Mouse (Mus musculus) cerebellum, adult 11-12 months (tissue): ENCODE results near the gene Abca4.

Experiments
- DNase-seq: peaks from one replicate; pipeline ENCODE4 v3.0.0; 2022

The Abca4 gene

GRCm38 (mm10) chr3:122043799-122044547 lies at the start of gene Abca4:
Gene Abca4 (plus strand): TSS chr3:122044443.
- DNase-seq: no peak

DNA sequence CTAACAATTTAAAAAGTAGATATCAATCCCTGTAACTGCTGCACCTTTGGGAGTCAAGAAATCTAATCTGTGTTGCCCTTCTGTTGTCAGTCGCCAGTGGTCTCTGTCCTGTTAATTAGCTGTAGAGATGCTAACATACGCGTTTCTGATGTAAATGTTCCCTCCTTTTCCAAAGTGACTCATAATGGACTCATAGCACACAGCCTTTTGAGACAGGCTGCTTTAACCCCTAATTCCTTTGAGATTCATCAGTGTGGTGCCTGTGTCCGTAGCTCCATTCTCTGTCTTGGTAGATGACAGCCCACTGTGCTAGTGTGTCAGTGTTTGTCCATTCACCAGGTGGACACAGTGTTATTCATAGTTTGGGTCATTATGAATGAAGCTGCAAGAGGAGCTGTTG lies 49.1 kb upstream of the Abca4 start:
- DNase-seq: no peak

DNA sequence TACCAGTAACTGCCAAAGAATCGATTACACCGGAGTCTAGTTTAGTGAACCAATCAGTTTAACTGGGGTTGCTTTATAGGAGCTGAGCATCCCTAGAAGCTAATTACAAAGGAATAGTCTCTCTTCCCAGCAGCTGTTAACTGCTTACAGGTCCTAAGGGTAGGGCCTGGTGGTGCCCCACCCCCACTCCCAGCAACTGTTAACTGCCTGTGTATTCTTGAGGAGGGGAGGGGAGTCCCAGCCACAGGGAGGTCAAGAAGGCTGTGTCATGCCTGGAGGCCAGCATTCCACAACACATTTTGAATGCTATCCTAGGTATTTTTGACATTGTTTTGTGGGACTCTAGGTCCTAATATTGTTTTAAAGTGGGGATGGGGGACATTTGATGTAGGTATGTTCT lies 44.3 kb upstream of the Abca4 start:
- no peak for DNase-seq

DNA sequence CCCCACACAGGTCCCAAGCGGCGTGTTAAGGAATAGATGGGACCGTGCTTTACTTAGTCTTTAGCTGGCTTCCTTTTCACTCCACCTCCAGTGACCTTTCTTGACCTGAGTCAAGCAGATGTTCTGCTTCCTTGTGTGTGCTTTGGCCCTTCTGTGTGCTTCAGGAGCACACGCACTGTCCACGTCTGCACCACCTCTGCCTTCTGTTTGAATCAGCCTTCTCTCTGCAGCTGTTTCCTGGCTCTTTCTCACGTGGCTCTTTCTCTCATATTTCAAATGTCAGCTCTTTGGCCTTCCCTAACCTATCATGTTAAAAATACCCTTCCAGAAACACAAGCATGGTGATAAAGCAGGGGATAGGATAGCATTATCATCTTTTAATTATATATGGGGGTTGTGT lies 42.7 kb upstream of the Abca4 start:
- no peak for DNase-seq

DNA sequence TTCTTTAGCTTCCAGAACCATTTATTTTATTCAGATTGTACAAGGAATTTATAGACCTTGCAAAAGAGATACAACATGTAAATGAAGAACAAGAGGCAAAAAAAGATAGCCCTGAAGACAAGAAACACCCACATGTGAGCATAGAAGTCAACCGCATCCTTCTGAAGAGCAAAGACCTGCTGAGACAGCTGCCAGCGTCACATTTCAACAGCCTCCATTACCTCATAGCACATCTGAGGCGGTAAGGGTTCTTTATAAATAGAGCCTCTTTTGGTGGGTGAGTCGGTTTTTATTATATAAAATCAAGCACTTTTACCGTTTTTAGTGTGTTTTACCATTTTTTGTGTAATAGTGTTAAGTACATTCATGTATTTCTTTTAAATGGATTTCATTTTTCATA lies 34.4 kb upstream of the Abca4 start:
- no peak for DNase-seq

DNA sequence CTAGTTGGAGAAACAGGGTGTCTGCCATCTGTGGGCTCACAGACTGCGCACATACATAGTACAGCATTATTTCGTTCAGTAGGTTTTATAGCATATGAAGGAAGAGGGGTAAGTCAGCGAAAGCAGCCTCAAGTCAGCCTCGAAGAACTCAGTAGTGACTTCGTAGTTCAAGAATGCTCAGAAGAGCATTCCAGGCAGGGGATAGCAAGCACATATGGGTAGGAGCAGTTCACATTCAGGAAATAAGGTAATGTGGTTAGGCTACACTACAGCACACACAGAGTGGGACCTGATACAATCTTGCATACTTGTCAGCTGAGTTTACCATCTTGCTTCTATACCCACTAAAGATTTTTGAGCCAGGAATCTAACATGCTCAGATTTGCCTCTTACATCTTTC lies 34.0 kb upstream of the Abca4 start:
- DNase-seq: no peak

DNA sequence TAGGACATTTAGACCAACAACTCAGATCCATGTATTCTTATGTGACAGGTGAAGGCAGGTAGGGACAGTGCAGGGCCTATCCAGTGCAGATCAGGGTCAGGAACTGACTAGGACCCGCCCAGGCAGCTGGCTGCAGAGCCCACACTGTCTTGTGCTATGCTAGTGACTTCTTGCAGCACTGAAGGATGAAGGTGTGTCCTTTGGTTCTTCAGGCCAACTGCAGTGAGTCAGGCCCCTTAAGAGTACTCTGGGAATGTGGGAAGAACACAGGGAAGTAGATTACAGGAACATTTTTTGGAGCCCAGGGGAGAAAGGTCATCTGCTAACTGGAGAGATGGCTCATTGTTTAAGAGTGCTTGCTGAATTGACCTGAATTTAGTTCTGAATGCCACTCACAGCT lies 31.8 kb upstream of the Abca4 start:
- no peak for DNase-seq

DNA sequence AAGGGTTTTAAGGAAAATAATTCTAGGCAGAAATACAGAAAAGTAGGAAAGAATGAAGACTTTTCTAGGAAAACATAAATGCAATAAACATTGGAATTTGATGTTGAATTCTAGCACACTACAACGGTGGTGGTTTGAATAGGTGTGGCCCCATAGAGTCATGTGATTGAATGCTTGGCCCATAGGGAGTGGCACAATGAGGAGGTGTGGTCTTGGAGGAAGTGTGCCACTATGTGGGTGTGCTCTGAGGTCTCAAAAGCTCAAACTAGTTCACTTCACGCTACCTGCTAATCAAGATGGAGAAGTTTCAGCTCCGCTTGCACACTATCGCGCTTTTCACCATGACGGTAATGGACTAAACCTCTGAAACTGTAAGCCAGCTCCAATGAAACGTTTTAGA lies 25.8 kb upstream of the Abca4 start:
- no peak for DNase-seq

DNA sequence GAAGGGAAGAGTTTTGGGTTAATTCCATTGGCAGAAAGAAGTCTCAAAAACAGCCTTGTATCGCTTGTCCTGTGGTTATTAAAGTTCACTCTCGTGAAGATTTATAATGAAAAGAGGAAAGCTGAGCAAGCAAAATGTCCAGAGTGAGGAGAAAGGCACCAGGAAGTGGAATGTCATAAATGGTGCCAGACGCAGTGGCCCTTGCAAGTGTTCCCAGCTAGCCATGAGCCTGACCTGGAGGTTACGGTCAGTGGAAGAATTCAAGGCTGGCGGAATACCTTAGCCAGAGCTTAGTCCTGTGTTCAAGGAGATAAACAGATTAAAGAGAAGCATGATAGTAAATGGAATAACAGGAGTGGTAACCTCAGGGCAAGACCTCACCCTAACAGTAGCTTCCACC lies 25.1 kb upstream of the Abca4 start:
- no peak for DNase-seq

GRCm38 (mm10) chr3:122021029-122021652 lies 23.1 kb upstream of the Abca4 start:
- no peak for DNase-seq

DNA sequence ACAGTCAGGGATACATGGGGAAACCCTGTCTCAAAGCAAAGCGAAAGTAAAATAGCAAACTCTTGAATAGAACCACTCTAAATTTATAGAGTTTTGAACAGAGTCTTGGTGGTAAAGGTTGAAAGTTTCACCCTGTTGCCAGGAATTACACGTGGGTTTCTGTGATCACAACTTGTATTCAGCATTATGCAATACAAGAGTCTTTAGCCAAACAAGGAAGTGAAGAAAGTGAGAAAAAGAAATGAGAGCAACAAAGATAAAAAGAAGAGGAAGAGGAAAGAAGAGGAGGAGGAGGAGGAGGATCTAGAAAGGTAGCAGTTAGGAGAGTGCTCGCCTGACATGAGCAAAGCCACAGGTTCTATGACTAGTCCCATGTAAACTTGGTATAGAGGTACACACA lies 21.9 kb upstream of the Abca4 start:
- no peak for DNase-seq

DNA sequence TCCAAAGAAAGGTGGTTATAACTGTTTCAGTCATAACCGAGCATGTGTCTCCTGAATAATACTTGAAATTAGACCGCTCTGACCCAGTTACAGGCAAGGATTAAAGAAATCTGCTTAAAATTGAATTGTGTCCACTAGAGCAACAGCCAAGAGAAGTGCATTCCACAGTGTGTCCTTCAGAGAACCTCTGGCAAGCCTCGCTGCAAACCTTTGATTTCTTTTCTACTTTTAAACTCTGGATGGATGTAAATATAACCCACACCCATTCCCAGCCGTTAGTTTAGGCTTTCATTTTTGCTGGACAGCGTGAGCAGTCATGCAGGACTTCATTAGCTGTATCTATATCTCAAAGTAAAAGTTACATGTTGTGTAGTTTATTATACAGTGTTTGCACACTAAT lies 17.6 kb upstream of the Abca4 start:
- no peak for DNase-seq

DNA sequence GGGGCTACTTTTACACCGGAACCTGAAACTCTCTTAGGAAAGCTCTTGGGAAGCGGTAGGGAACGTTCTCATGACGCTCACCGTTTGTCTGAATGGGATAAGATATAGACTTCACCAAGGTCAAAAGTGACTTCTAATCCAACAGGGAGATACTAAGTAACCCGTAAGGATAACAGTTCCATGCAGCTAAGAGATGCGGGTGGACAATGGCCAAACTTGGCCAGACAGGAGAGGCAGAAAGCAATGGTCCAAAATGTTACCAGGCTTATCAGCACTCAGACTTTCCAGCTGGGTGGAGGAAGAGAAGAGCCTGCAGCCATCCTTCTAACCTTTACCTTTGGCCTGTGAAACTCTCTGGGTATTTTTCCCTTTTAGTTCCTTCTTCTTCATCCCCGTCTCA lies 16.5 kb upstream of the Abca4 start:
- no peak for DNase-seq

DNA sequence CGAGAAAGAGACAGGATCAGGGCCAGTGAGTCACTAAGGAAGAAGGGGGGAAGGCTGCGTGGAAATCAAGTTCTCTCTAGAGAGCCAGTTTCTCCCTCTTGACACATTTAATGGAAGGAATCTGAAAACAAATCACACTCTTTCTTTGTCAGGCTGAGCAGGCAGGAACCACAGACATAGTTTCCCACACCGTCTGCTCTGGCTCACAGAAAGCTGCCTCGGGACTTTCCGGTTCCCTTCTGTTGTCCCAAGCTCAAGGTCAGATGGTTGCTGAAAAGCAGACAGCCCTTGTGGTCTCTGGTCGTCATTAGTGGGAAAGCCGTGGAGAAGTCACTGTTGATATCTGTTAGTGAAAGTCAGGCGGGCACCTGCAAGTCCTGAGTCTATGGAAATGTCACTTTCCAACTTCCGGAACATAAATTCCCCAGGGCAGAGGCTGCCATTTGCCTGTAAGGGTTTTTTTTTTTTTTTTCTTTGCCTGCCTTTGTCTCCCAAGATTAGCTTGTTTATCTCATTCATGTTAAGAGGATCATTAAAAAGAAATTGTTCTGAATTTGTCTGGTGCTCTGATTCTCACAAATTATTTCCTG lies 10.9 kb upstream of the Abca4 start:
- no peak for DNase-seq

GRCm38 (mm10) chr3:122034240-122034639 lies 10.0 kb upstream of the Abca4 start:
- DNase-seq: no peak

DNA sequence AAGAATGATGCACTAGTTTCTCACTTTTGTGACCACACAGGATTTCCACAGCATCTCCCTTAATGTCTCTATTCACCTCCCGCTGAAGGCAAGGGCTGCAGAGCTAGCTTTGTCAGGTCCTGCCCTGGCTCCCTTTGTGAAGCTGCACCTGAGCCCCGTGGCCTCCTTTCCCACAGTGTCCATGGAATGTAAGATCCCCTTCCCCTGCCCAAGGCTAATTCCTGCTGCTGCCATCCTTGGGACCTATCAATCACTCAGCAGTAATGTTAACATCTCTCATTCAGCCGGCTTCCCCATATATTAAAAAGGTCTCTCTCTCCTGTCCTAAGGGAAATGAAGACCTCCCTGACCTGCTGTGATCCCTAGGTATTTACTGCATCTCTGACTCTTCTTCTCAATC lies 9.2 kb upstream of the Abca4 start:
- DNase-seq: no peak

DNA sequence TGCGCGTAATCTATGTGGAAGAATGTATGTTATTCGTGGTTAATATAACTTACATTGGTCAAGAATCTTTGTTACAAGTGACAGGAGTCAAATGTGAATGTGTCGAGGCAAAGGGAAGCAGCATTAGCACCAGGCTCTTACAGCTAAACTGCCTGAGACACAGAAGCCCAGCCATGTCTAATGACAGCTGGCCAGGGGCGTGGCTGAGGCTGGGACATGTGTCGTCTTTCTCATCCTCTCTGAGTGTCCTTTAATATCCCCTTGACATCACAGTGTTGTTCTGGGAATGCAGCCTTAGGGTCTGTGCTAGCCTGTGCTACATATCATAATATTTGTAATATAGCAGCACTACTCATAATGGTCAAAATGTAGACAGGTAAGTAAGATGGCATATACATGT lies 3.7 kb upstream of the Abca4 start:
- no peak for DNase-seq

DNA sequence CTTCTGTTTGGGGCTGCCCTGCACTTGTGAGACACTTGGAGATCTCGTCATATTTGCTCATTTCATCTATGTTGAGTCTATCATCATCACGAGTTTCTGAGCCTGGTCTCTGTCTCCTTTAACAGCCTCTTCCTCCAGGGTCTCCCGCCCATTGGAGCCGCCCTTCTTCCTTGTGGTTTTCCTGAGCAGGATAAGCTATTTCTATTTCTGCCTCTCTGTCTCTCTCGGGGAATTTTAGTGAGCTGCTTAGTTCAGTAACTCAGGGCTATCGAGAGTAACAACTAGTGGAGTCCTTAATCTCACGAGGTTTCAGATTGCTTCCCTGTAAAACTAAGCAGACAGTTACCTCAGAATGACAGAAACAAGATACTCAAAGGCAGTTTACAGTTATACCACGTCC lies 1.1 kb upstream of the Abca4 start:
- no peak for DNase-seq

GRCm38 (mm10) chr3:122046187-122046620 lies 2.0 kb downstream of the Abca4 start:
- no peak for DNase-seq

GRCm38 (mm10) chr3:122047402-122047801 lies 3.2 kb downstream of the Abca4 start:
- no peak for DNase-seq

DNA sequence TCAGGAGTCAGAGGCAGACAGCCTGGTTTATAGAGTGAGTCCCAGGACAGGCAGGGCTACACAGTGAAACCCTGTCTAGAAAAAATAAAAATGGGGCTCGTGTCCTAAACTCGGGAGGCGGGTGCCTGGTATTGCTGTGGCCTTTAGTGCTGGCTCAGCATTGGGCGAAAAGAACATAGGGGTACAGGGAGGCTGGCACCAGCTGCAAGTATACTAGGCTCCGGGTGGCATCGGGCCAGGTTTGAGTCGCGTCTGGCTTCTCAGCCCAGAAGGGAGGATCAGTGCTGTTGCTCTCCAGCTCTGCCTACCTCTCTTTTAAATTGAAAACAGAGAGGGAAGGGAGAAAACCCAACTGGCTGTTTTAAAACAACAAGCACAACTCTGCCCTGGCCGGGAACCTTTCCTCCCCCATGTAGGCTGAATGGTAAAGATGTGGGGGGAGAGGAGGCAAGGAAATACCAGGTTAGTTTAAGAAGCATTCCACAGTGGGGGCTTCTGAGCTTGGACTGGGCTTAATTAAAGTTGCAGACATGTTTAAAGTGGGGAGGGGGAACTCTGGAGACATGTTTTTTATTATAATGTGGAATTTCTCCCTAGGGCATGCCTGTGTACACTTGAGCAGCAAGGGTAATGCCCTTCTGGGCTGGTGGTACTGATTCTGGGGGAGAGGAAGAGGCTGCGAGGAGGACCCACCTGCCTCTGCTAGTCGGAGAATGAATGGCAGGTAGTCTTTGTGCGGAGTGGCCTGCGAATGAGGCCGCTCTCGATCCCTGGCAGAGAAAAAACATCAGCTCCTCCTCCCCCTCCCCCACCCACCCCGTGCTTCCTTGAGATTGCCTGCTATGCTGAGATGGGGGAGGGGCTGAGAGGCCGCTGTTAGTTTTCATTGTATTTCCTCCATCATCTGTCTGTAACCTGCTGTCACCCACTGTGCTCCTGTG lies 3.9 kb downstream of the Abca4 start:
- peak; percentile 9 for DNase-seq

DNA sequence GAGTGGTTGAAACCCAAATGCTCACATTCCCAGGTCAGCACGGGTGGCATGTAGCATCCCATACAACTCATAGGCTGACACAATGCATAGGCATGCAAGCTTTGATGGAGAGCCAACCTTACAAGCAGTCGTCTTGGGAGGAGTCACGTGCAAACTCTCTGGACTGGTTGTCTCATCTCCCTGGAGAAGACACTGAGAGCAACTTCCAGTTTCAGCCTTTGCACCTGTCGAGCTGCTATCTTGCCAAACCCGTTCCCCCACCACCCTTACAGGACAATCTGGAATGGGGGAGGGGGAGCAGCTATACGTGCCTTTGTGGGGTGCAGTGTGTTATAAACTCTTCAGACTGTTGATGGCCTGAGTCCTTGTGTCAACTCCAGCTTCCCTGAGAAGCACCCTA lies 4.9 kb downstream of the Abca4 start:
- no peak for DNase-seq

DNA sequence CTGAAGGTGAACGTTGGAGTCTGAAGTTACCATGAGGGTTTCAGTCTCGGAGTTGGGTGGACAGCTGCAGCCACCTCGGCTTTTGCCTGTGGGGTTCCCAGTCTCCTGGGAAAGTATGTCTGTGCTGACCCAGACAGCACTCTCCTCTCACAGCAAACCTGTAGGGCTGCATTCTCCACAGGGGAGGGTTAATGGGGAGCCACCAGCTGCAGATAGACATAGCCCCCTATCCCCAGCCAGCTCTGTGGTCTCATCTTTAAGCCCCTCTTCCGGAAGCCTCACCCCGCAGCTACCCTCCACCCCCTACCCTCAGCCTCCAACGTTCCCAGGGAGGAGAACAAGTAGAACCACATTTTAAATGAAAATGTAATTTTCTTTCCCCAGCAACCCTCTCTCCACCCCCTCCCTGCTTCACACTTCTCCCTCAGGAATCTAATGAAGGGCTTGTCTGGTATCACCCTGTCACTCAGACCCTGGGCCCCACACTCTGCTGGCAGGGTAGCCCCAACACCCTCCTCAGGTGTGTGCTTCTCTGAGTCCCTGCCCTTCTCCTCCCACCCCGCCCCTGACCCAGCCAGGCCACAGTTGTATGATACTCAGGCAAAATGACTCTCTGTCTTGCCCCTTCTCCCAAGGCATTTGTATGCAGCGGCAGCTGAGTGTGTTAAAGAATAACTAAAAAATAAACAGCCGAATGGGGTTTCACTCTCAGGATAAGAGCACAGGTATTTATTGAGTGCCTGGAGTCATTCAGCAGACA lies 14.4 kb downstream of the Abca4 start:
- DNase-seq: no peak
